Mouse (Mus musculus) bone marrow, adult 2 months (tissue): ENCODE data around the gene Tshz2.

Experiments
- CTCF ChIP-seq: fragments of 200-500 bp; IDR thresholded peaks from 2 replicates; pipeline ENCODE4 v1.5.1; 2011; ENCODE audit warnings: low read length, control low read depth; ENCODE audit not compliant: control insufficient read depth, insufficient read depth
- POLR2A ChIP-seq: fragments of 200-500 bp; IDR thresholded peaks from 2 replicates; pipeline ENCODE4 v1.6.1; 2011; ENCODE audit warnings: low read depth, mild to moderate bottlenecking, control low read depth, low read length, borderline replicate concordance; ENCODE audit not compliant: control insufficient read depth

GRCm38 (mm10) chr2:170094220-170094619, 461.4 kb downstream of the Tshz2 start:
- TF ChIP-seq CTCF (no peak), POLR2A (no peak)
